In the genomic region with DNA sequence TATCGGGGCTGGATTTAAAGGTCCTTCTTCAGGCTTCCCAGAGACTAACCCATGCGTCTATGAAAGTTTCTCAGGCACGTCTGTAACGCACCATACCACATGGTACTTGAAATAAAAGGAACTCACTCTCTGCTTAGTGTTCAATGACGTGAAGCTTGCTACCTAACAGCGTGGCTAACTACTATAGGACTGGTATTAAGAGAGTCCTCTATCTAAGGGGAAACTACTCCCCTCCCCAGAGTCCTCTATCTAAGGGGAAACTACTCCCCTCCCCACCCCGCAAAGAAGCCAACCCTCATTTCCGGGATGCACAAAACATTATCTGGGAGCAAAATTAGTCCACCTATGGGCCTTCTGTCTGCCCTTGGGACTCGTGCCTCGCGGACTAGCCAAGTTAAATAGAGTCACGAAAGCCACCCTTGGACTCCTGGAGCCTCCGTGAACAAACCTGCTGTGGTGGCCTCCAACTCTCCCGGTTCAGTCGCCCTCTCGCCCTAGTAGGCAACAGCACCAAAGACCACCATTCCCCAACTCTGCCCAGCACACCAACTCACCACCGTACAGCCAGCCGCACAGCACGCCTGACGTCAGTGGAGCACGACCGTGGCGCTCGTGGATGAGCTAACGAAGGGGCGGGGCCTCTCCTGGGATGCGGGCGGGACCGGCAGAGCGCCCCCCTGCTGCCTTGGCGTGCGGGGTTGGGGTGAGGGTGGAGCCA, we compare ENCODE assay signal across 8 mouse cellular contexts. TPM values are rescaled to one million over a fixed set of nuclear protein-coding genes. Genes with fewer than 3 reads are reported as not detected.
A peak's percentile ranks its signal among the peaks of the same experiment; 100 is the strongest.
DNase-seq lines count a peak whose midpoint lies in the region; ATAC-seq and TF ChIP-seq lines count a peak whose summit lies in the region.

TSS of gene Wdr61 (minus strand) at position 599 of the 718 bp plus-strand sequence.

- peaks cover 13% of the 10 kb centered on the region; the same call in 1 of the 2 replicates for H3K4me1 ChIP-seq in hindbrain, embryonic 14.5 days (replicated peaks; ENCODE audit: control insufficient read depth, insufficient read depth, low read length)

- in situ Hi-C loops in Patski (cut with MboI; ENCODE audit: low pct_unique_long_range_greater_than_20kb), result loop anchor here (25.0 kb wide), 1 partner anchor 378 kb away; no protein-coding TSS in a partner anchor

- 2% methylated on average over 32 of the region's 32 CpGs for WGBS in hindbrain, embryonic 14.5 days

- H3K27ac ChIP-seq in hindbrain, embryonic 14.5 days, result peak within 1 kb of the TSS; percentile 57

- POLR2A ChIA-PET in Patski (lab: Charles Lee), result interaction anchor here (0.8 kb wide), 1 partner anchor 88 kb away, joined by 5 read pairs; no protein-coding TSS in a partner anchor

- no peak for DNase-seq in Patski (ENCODE audit: low read depth, low spot score)
- DNase-seq in cerebellum, postnatal 14 days, result peak; percentile 99
- DNase-seq in frontal cortex, postnatal 25 days (ENCODE audit: low spot score in 2 of 2), result peak; percentile 90 to 95
- peak; percentile 98 for DNase-seq in hindbrain, embryonic 14.5 days (ENCODE audit: low spot score)
- peak; percentile 98 to 99 for DNase-seq in layer of hippocampus, postnatal 36 days
- DNase-seq in lung, postnatal 36 days, result peak; percentile 98
- DNase-seq in retina, postnatal 1 day, result peak; percentile 97
- peak; percentile 97 to 98 for DNase-seq in urinary bladder, adult 18-20 months (ENCODE audit: low spot score in 2 of 2)

- CTCF ChIA-PET in Patski (lab: Charles Lee), result interaction anchor here (0.7 to 2.2 kb wide), 3 partner anchors 11 to 88 kb away, joined by 5 to 11 read pairs (median 8); no protein-coding TSS in a partner anchor

- H3K36me3 ChIP-seq in hindbrain, embryonic 14.5 days (replicated peaks; ENCODE audit: control insufficient read depth, insufficient read depth), result peaks cover 15% of the 10 kb centered on the region

- peak within 1 kb of the TSS; percentile 82 for H3K9ac ChIP-seq in hindbrain, embryonic 14.5 days

- no peaks in the 10 kb centered on the region for H3K27me3 ChIP-seq in Patski
- H3K27me3 ChIP-seq in hindbrain, embryonic 14.5 days (ENCODE audit: control insufficient read depth, insufficient read depth, low read length), result no peaks in the 10 kb centered on the region

- H3K4me3 ChIP-seq in hindbrain, embryonic 14.5 days (replicated peaks; ENCODE audit: low read length), result peak within 1 kb of the TSS; percentile 61

- TF ChIP-seq CTCF in Patski (IDR thresholded peaks at IDR 0.05), result no peak

- peak within 1 kb of the TSS; percentile 73 for H3K4me2 ChIP-seq in hindbrain, embryonic 14.5 days (replicated peaks)

- no peaks in the 10 kb centered on the region for H3K9me3 ChIP-seq in hindbrain, embryonic 14.5 days (ENCODE audit: control insufficient read depth, low read length)

- peak; percentile 78 for ATAC-seq in Patski
- peak; percentile 94 for ATAC-seq in hindbrain, embryonic 14.5 days (ENCODE audit: low FRiP score)

RNA-seq across cellular contexts. Expression of gene Wdr61, which starts in this region (rescaled TPM):
- 90.0 TPM for polyA plus RNA-seq in Patski (2021)
- 94.9 and 97.7 TPM in 2 replicates for polyA plus RNA-seq in hindbrain, embryonic 14.5 days (2014; fragmentation: Nextera tagmentation; extraction: Ambion mirVana)
- total RNA-seq in layer of hippocampus, postnatal 36 days (2021), result 10 to 100 TPM; 60.9 to 62.5 TPM
